Mouse (Mus musculus): Measurements from ENCODE around the gene 4930519G04Rik.
"Not testable (repeated sequence)": the region's sequence is repeated elsewhere in the genome, so short reads cannot be mapped to it uniquely, and the experiment has no call there.

4930519G04Rik gene

GRCm38 (mm10) chr5:114853364-114853763 lies at the start of gene 4930519G04Rik:
Gene 4930519G04Rik (plus strand): TSS chr5:114853664.
- DNase-seq (ENCODE audit: low spot score): not testable (repeated sequence)

- no peak for DNase-seq (ENCODE audit: low spot score)
Observed at GRCm38 (mm10) chr5:114804335-114804734, 49.1 kb upstream of the 4930519G04Rik start.

GRCm38 (mm10) chr5:114804958-114805357 lies 48.5 kb upstream of the 4930519G04Rik start:
- DNase-seq (ENCODE audit: low spot score): no peak

GRCm38 (mm10) chr5:114805436-114806350 lies 47.8 kb upstream of the 4930519G04Rik start:
- no peak for DNase-seq (ENCODE audit: low spot score)

GRCm38 (mm10) chr5:114806636-114807035 lies 46.8 kb upstream of the 4930519G04Rik start:
- no peak for DNase-seq (ENCODE audit: low spot score)

- no peak for DNase-seq (ENCODE audit: low spot score)
Observed at GRCm38 (mm10) chr5:114807063-114807462, 46.4 kb upstream of the 4930519G04Rik start.

- DNase-seq (ENCODE audit: low spot score): no peak
Observed at GRCm38 (mm10) chr5:114807468-114807867, 46.0 kb upstream of the 4930519G04Rik start.

- DNase-seq (ENCODE audit: low spot score): no peak
Observed at GRCm38 (mm10) chr5:114807893-114808292, 45.6 kb upstream of the 4930519G04Rik start.

GRCm38 (mm10) chr5:114808385-114808784 lies 45.1 kb upstream of the 4930519G04Rik start:
- DNase-seq (ENCODE audit: low spot score): no peak

GRCm38 (mm10) chr5:114809181-114809756 lies 44.2 kb upstream of the 4930519G04Rik start:
- no peak for DNase-seq (ENCODE audit: low spot score)

- DNase-seq (ENCODE audit: low spot score): no peak
Observed at GRCm38 (mm10) chr5:114809826-114810225, 43.6 kb upstream of the 4930519G04Rik start.

- peak; percentile 80 for DNase-seq (ENCODE audit: low spot score)
Observed at GRCm38 (mm10) chr5:114813525-114814181, 39.8 kb upstream of the 4930519G04Rik start.

GRCm38 (mm10) chr5:114816599-114816998 lies 36.9 kb upstream of the 4930519G04Rik start:
- DNase-seq (ENCODE audit: low spot score): no peak

GRCm38 (mm10) chr5:114818124-114818523 lies 35.3 kb upstream of the 4930519G04Rik start:
- no peak for DNase-seq (ENCODE audit: low spot score)

- DNase-seq (ENCODE audit: low spot score): peak; percentile 67
Observed at GRCm38 (mm10) chr5:114822796-114823688, 30.4 kb upstream of the 4930519G04Rik start, which contains the start of gene 1500011B03Rik. Gene 1500011B03Rik (minus strand): TSS chr5:114823468.

GRCm38 (mm10) chr5:114824197-114824596 lies 29.3 kb upstream of the 4930519G04Rik start:
- no peak for DNase-seq (ENCODE audit: low spot score)

- peak; percentile 64 for DNase-seq (ENCODE audit: low spot score)
Observed at GRCm38 (mm10) chr5:114825978-114826691, 27.3 kb upstream of the 4930519G04Rik start.

GRCm38 (mm10) chr5:114827427-114827826 lies 26.0 kb upstream of the 4930519G04Rik start:
- no peak for DNase-seq (ENCODE audit: low spot score)

GRCm38 (mm10) chr5:114829740-114830139 lies 23.7 kb upstream of the 4930519G04Rik start:
- no peak for DNase-seq (ENCODE audit: low spot score)

GRCm38 (mm10) chr5:114836886-114837285 lies 16.6 kb upstream of the 4930519G04Rik start:
- no peak for DNase-seq (ENCODE audit: low spot score)

- DNase-seq (ENCODE audit: low spot score): not testable (repeated sequence)
Observed at GRCm38 (mm10) chr5:114840481-114840880, 13.0 kb upstream of the 4930519G04Rik start.

All from urinary bladder, postnatal 25 days (tissue).